In genomic region chr11:5505856-5506575, GRCm38 (mm10) we compare ENCODE assay signal across 8 mouse cellular contexts. TPM values are rescaled to one million over a fixed set of nuclear protein-coding genes. Genes with fewer than 3 reads are reported as not detected.
A peak's percentile ranks its signal among the peaks of the same experiment; 100 is the strongest.
DNase-seq lines count a peak whose midpoint lies in the region; ATAC-seq and TF ChIP-seq lines count a peak whose summit lies in the region.

No protein-coding gene starts in this region.

- peak; percentile 49 for DNase-seq in adrenal gland, postnatal 10 days
- DNase-seq in kidney, postnatal 25 days = peak; percentile 71 to 86
- DNase-seq in layer of hippocampus, adult 8-10 months (ENCODE audit: low spot score in 2 of 2) = no peak
- DNase-seq in cerebellum, postnatal 36 days = no peak
- DNase-seq in urinary bladder, postnatal 10 days (ENCODE audit: low spot score) = no peak

- H3K4me3 ChIP-seq in ES-Bruce4 (ENCODE audit: low read depth, low read length) = peak overlapping the region; percentile 28; the same call in 1 of the 2 replicates
- peak overlapping the region; percentile 35 for H3K4me3 ChIP-seq in heart, embryonic 14.5 days (ENCODE audit: control insufficient read depth in 1 of 2, insufficient read depth in 1 of 2, low read depth in 1 of 2, low read length in 2 of 2)

- no peaks in the 10 kb centered on the region for H3K4me1 ChIP-seq in ES-Bruce4 (ENCODE audit: control insufficient read depth, insufficient read depth, low read length)
- H3K4me1 ChIP-seq in heart, embryonic 14.5 days (ENCODE audit: control insufficient read depth in 2 of 2, insufficient read depth in 2 of 2, low read length in 2 of 2) = peaks cover 0 to 10% of the 10 kb centered on the region in 2 experiments; a peak in 2 of 4 replicates

- no peak for TF ChIP-seq CTCF in ES-Bruce4 (IDR thresholded peaks at IDR 0.05; ENCODE audit: low read depth, low read length)

- no peaks in the 10 kb centered on the region for H3K27me3 ChIP-seq in ES-Bruce4 (ENCODE audit: control insufficient read depth, insufficient read depth, low read length, poor library complexity, severe bottlenecking)
- H3K27me3 ChIP-seq in heart, embryonic 14.5 days (ENCODE audit: control insufficient read depth, insufficient read depth, low read length) = no peaks in the 10 kb centered on the region

- peak overlapping the region; percentile 94 for H3K27ac ChIP-seq in ES-Bruce4 (ENCODE audit: insufficient read depth, low read length)
- peak overlapping the region; percentile 16 to 53 for H3K27ac ChIP-seq in heart, embryonic 14.5 days (replicated peaks in 1 of 2; ENCODE audit: control insufficient read depth in 1 of 2, insufficient read depth in 1 of 2, low read depth in 2 of 2, low read length in 2 of 2)

- H3K9ac ChIP-seq in ES-Bruce4 (ENCODE audit: low read depth, poor library complexity, severe bottlenecking) = peak overlapping the region; percentile 54
- peak overlapping the region; percentile 54; the same call in 1 of the 2 replicates for H3K9ac ChIP-seq in heart, embryonic 14.5 days (ENCODE audit: low read length)

- TF ChIP-seq POLR2A in ES-Bruce4 (IDR thresholded peaks at IDR 0.05; ENCODE audit: insufficient read depth, low read length) = no peak

- TF ChIP-seq EP300 in ES-Bruce4 (IDR thresholded peaks at IDR 0.05; ENCODE audit: insufficient read depth, low read depth, low read length) = no peak

- 14% methylated on average over 18 of the region's 18 CpGs for WGBS in heart, embryonic 14.5 days

- H3K36me3 ChIP-seq in ES-Bruce4 (ENCODE audit: control insufficient read depth, insufficient read depth, low read length, poor library complexity, severe bottlenecking) = no peaks in the 10 kb centered on the region
- H3K36me3 ChIP-seq in heart, embryonic 14.5 days (ENCODE audit: control insufficient read depth, insufficient read depth, low read length) = no peaks in the 10 kb centered on the region

- ATAC-seq in heart, embryonic 14.5 days (ENCODE audit: insufficient number of reproducible peaks, insufficient read depth, low FRiP score, low read depth) = peak; percentile 82
- ATAC-seq in megakaryocyte progenitor cell, adult 5-6 weeks (replicated peaks; ENCODE audit: poor library complexity) = peak; percentile 33

- peak overlapping the region; percentile 56 for H3K4me2 ChIP-seq in heart, embryonic 14.5 days (ENCODE audit: low read length)

- peaks cover 7% of the 10 kb centered on the region; the same call in 1 of the 2 replicates for H3K9me3 ChIP-seq in ES-Bruce4 (replicated peaks; ENCODE audit: control insufficient read depth, insufficient read depth, low read length, poor library complexity, severe bottlenecking)
- no peaks in the 10 kb centered on the region for H3K9me3 ChIP-seq in heart, embryonic 14.5 days (ENCODE audit: control insufficient read depth, low read length)

RNA-seq across cellular contexts. Expression of gene Xbp1, which starts 14.4 kb away (rescaled TPM):
- polyA plus RNA-seq in ES-Bruce4 (2011; ENCODE audit: insufficient read depth, insufficient read length, low read depth, missing spikeins) = 44.0 and 46.7 TPM in 2 replicates
- total RNA-seq in adrenal gland, postnatal 10 days (2021) = 100 to 1,000 TPM; 100 to 121 TPM
- 114 and 121 TPM in 2 replicates for polyA plus RNA-seq in heart, embryonic 14.5 days (2014; fragmentation: Nextera tagmentation; extraction: Ambion mirVana)
- total RNA-seq in megakaryocyte progenitor cell, adult 5-6 weeks (2015) = 215 and 235 TPM in 2 replicates
- total RNA-seq in megakaryocyte progenitor cell, adult 5-6 weeks (2017) = 165 and 167 TPM in 2 replicates
- 100 to 1,000 TPM in 2 of 4 experiments, 10 to 100 TPM in 2; 71.9 to 130 (median 98.1) TPM for total RNA-seq in layer of hippocampus, adult 8-10 months (2022)

RNA-seq across cellular contexts. Expression of gene Ccdc117, which starts 36.0 kb away (rescaled TPM):
- 45.4 and 52.0 TPM in 2 replicates for polyA plus RNA-seq in ES-Bruce4 (2011; ENCODE audit: insufficient read depth, insufficient read length, low read depth, missing spikeins)
- 10 to 100 TPM; 19.2 to 21.5 TPM for total RNA-seq in adrenal gland, postnatal 10 days (2021)
- 12.5 and 12.6 TPM in 2 replicates for polyA plus RNA-seq in heart, embryonic 14.5 days (2014; fragmentation: Nextera tagmentation; extraction: Ambion mirVana)
- 17.1 and 19.2 TPM in 2 replicates for total RNA-seq in megakaryocyte progenitor cell, adult 5-6 weeks (2015)
- total RNA-seq in megakaryocyte progenitor cell, adult 5-6 weeks (2017) = 29.4 and 32.9 TPM in 2 replicates
- 10 to 100 TPM; 13.3 to 18.4 (median 15.2) TPM for total RNA-seq in layer of hippocampus, adult 8-10 months (2022)

Comparison
In these comparisons a context has a peak if more than half of its experiments do, and no peak if none do; other contexts are left out.
1. DNase-seq: peak in adrenal gland, postnatal 10 days (single experiment) and kidney, postnatal 25 days (2 of 2); none in layer of hippocampus, adult 8-10 months (0 of 2), cerebellum, postnatal 36 days (0 of 2) and urinary bladder, postnatal 10 days (single experiment).